Mouse (Mus musculus): ENCODE measurements around the gene Atp6v1b1.

DNA sequence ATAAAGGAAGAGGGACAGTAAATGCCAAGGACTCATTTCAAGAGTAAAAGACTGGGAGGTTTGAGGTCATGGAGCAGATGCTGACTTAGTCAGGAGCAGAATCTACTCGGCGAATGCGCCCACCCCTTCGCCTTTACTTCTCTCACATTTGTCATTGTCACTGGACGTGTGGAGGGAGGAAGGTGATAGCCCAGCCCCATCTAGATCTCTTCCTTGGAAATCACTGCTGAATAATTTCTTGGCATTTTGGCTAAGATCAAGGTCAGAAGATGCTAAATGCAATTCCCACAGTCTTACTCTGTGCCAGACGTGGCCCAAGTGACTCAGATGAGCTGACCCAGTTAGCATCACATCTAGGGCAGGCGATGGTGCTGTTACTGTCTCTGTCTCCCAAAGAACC is 35.5 kb downstream of the Atp6v1b1 start:
- TF ChIP-seq CTCF (IDR thresholded peaks at IDR 0.05; ENCODE audit: borderline replicate concordance, insufficient read depth, low read length) = no peak
- TF ChIP-seq POLR2A (IDR thresholded peaks at IDR 0.05; ENCODE audit: low read depth, low read length) = no peak
